Mouse (Mus musculus) stomach, postnatal 0 days (tissue): ENCODE measurements around the gene Ropn1l.

Source experiments
- CTCF ChIP-seq: IDR thresholded peaks from 2 replicates; pipeline ENCODE4 v1.5.1; 2016; ENCODE audit warnings: antibody characterized with exemption, low read depth, mild to moderate bottlenecking, moderate library complexity
- EP300 ChIP-seq: optimal IDR thresholded peaks from 2 replicates; pipeline ENCODE3; 2016; ENCODE audit warnings: antibody characterized with exemption

DNA sequence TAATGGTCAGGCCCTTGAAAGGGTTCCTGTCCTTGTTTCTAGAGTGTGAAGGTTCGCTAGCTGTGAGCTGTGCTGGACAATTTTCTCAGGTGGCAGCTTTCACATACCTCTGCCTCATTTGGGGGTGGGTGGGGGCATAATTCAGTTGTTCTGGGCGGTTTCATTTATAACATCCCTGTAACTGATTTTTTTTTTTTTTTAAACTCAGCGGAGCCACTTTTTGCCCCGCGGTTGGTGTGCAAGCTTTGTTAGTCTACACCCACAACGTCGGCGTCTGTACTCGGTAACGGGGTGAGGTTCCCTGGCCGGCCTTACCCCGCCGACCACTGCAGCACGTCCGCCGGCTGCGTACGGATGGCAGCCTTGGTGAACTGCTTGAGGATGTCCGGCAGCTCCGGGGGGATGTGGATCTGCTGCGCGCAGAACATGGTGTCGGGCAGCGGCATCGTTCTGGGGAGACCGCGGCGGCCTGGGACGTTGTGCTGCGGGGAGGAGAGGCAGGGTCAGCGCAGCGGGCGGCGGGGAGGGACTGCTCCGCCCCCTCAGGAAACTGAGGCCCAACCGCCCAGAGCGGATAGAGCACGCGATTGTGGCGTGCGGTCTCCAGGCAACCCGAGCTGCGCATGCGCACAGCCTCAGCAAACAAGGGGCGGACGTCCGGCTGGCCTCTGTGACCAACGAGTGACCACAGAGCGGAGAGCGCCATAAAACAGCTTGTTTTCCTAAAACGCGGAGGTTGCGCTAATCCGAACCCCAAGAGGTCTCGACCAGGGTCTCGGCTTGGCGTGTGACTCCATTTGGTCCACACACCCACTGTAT lies at the start of gene Ropn1l:
- TF ChIP-seq CTCF, result no peak
- no peak for TF ChIP-seq EP300
